Mouse (Mus musculus) erythroblast, embryonic 14.5 days (primary cell): ENCODE measurements at regions not wholly inside any gene's neighbourhood (a gene's known extent, or its start where the extent isn't known, plus 50 kb on each side); places are given as distances from the start of the nearest gene placed in this dataset.

Experiments
- GATA1 ChIP-seq: IDR thresholded peaks from 2 replicates; pipeline ENCODE4 v1.6.1; 2012; ENCODE audit warnings: low read length, inconsistent platforms, mixed read lengths
- TAL1 ChIP-seq: IDR thresholded peaks from 3 replicates; pipeline ENCODE4 v1.6.1; 2012; ENCODE audit warnings: low read length, inconsistent platforms, mixed read lengths

- TF ChIP-seq TAL1 (no peak), GATA1 (no peak)
Observed at GRCm38 (mm10) chr4:114672096-114672720, 149.3 kb upstream of the Gm12830 start.
